Mouse (Mus musculus): Measurements from ENCODE around the gene Itpr2. TPM values are rescaled to one million over a fixed set of nuclear protein-coding genes. Genes with fewer than 3 reads are reported as not detected.

Itpr2 gene
- polyA plus RNA-seq (2015; fragmentation: Nextera tagmentation; extraction: Ambion mirVana): 39.4 and 49.4 TPM in 2 replicates

DNA sequence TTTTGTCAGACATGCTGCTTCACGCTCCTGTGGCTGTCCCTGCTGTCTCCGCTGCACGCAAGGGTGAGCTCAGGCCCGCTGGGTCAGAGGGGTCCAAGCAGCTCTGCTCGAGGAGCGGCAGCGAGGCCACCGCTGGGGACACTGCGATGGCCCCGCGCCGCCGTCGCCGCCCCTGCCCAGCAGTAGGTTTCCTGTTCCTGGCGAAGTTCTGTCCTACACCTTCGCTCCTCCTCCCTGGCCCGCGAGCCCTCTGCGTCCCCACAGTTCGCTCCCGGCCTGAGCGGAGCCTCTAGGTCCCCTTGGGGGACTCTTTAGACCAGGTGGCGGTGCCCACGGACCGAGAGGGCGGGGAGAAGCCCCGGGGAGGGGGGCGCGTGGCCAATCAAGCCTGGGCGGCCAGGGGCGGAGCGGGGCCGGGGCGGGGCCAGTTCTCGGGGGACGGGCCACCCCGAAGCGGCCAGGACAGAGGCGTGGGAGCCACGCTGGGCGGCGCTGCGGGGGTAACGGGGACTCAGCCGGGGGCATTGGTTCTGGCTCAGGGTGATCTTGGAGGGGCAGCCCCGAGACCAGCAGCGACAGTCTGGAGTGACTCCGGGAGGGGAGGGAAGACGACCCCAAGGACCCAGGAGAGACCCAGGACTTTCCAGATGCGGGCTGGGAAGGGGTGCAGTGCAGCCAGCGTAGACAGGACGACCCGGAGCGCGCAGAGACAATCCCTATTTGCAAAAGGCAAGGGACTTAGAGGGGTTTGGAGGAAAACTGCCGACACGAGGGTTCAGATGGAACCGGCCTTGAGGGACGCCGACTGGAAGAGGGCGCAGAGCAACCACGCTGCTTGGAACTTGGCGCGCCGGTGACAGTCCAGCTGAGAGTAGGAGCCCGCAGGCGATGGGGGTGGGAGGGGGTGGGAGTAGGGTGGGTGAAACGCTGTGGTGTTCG is at the start of gene Itpr2:
TSS of gene Itpr2 (minus strand) at position 358 of the 939 bp plus-strand sequence.
- under 1% methylated on average over 68 of the region's 70 CpGs for WGBS
- peak; percentile 96 for ATAC-seq (replicated peaks; ENCODE audit: extremely low read depth, insufficient read depth, low FRiP score)
- Histone ChIP-seq H3K27ac (ENCODE audit: low read length) (peak within 1 kb of the TSS; percentile 94), H3K4me3 (ENCODE audit: low read length) (peak within 1 kb of the TSS; percentile 85), H3K9ac (ENCODE audit: low read length) (peak within 1 kb of the TSS; percentile 97), H3K36me3 (ENCODE audit: control insufficient read depth, insufficient read depth) (no peaks in the 10 kb centered on the region), H3K4me2 (ENCODE audit: low read depth, low read length) (peak within 1 kb of the TSS; percentile 95), H3K27me3 (ENCODE audit: control insufficient read depth, insufficient read depth, low read length) (no peaks in the 10 kb centered on the region), H3K9me3 (replicated peaks; ENCODE audit: control insufficient read depth, low read length) (no peaks in the 10 kb centered on the region), H3K4me1 (ENCODE audit: control insufficient read depth, insufficient read depth, low read length) (peaks cover 31% of the 10 kb centered on the region)

DNA sequence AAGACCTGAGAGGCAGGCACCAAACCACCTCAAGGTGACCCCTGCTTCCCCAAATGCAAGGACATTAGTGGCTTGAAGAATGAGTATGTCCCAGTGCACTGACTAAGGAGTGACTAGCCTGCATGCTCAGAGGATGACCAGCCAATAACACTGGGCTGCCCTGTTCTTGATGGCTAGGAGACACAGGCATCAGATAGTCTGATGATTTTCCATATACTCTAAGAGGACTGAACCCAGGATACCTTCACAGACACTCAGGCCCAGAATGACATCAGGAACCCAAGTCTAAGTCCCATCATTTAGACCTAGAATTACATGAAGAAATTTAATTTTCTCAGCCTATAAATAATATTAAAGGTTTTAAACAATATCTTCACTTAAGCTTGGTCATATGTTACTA is 49.3 kb upstream of the Itpr2 start:
- no peak overlapping the region for H3K4me2 ChIP-seq (ENCODE audit: low read depth, low read length)
- H3K9me3 ChIP-seq (replicated peaks; ENCODE audit: control insufficient read depth, low read length): peaks cover 4% of the 10 kb centered on the region; the same call in 1 of the 2 replicates
- H3K27me3 ChIP-seq (ENCODE audit: control insufficient read depth, insufficient read depth, low read length): no peaks in the 10 kb centered on the region
- no peak overlapping the region for H3K4me3 ChIP-seq (ENCODE audit: low read length)
- no peak overlapping the region for H3K27ac ChIP-seq (ENCODE audit: low read length)
- no peak overlapping the region for H3K9ac ChIP-seq (ENCODE audit: low read length)
- peaks cover 60% of the 10 kb centered on the region for H3K36me3 ChIP-seq (ENCODE audit: control insufficient read depth, insufficient read depth)
- no peak for ATAC-seq (replicated peaks; ENCODE audit: extremely low read depth, insufficient read depth, low FRiP score)
- no peaks in the 10 kb centered on the region for H3K4me1 ChIP-seq (ENCODE audit: control insufficient read depth, insufficient read depth, low read length)

DNA sequence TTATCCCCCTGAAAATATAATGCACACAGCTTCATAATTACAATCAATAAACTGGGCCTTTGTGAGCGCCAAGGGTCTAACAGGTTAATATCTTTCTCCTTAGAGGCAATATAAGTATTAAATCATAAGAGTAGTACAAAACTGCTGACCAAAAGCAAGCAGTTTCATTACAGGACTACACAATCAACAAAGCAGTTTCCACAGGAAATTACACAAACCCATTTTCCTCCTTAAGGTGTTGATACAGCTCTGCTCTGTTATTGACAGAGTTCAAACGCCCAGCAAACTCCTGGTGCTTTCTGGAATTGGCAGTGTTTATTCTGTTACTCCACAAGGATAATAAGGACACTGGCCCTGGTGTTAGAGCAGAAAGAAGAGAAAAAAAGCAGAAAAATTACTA is 48.4 kb upstream of the Itpr2 start:
- Histone ChIP-seq H3K27me3 (ENCODE audit: control insufficient read depth, insufficient read depth, low read length) (no peaks in the 10 kb centered on the region), H3K4me3 (ENCODE audit: low read length) (no peak overlapping the region), H3K9me3 (replicated peaks; ENCODE audit: control insufficient read depth, low read length) (no peaks in the 10 kb centered on the region), H3K9ac (ENCODE audit: low read length) (no peak overlapping the region), H3K36me3 (ENCODE audit: control insufficient read depth, insufficient read depth) (peaks cover 52% of the 10 kb centered on the region), H3K4me1 (ENCODE audit: control insufficient read depth, insufficient read depth, low read length) (no peaks in the 10 kb centered on the region), H3K27ac (ENCODE audit: low read length) (no peak overlapping the region), H3K4me2 (ENCODE audit: low read depth, low read length) (no peak overlapping the region)
- 75% methylated on average over 2 of the region's 2 CpGs for WGBS
- no peak for ATAC-seq (replicated peaks; ENCODE audit: extremely low read depth, insufficient read depth, low FRiP score)

DNA sequence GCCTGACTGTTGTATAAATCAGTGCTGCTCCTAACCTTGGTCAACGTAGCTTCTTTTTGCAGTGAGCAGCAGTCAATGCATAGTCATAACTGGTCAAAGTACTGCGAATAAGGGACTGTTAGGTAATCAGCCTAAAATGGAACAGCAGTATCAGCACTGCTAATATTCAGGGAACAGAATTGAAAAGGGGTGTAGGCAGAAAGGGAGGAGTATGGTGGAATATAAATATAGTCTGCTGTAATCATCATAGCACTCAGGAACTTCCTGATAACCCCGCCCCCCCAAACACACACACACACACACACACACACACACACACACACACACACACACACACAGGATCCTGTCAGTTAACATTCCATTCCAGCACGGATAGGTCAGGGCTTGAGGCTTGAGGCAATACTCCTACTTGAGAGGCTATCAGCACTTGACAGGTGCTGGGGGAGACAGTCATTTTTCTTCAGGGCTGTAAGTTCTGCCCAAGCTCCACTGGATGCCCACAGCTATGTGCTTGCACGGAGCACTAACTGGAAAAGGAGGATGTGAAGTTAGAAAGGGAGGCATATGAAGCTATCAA is 43.4 kb upstream of the Itpr2 start:
- H3K4me2 ChIP-seq (ENCODE audit: low read depth, low read length): peak overlapping the region; percentile 34; the same call in 1 of the 2 replicates
- peaks cover 13% of the 10 kb centered on the region for H3K4me1 ChIP-seq (ENCODE audit: control insufficient read depth, insufficient read depth, low read length)
- no peaks in the 10 kb centered on the region for H3K27me3 ChIP-seq (ENCODE audit: control insufficient read depth, insufficient read depth, low read length)
- H3K27ac ChIP-seq (ENCODE audit: low read length): peak overlapping the region; percentile 93
- peaks cover 21% of the 10 kb centered on the region for H3K36me3 ChIP-seq (ENCODE audit: control insufficient read depth, insufficient read depth)
- no peak overlapping the region for H3K4me3 ChIP-seq (ENCODE audit: low read length)
- H3K9me3 ChIP-seq (replicated peaks; ENCODE audit: control insufficient read depth, low read length): no peaks in the 10 kb centered on the region
- peak; percentile 89 for ATAC-seq (replicated peaks; ENCODE audit: extremely low read depth, insufficient read depth, low FRiP score)
- peak overlapping the region; percentile 49 for H3K9ac ChIP-seq (ENCODE audit: low read length)
- WGBS: 36% methylated on average over 5 of the region's 5 CpGs

DNA sequence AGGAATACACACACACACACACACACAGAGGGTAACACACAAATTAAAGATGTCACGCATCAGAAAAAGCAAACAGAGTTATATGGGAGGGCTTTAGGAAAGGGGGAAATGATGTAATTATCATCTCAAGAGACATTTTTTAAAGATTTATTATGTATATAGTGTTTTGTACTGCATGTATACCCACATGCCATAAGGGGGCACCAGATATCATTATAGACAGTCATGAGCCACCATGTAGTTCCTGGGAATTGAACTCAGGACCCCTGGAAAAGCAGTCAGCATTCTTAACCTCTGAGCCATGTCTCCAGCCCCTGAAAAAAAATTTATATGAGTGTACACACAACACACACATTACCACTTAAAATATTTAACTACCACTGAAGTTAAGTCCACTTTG is 42.6 kb upstream of the Itpr2 start:
- Histone ChIP-seq H3K27me3 (ENCODE audit: control insufficient read depth, insufficient read depth, low read length) (no peaks in the 10 kb centered on the region), H3K4me3 (ENCODE audit: low read length) (no peak overlapping the region), H3K4me2 (ENCODE audit: low read depth, low read length) (peak overlapping the region; percentile 34; the same call in 1 of the 2 replicates), H3K9me3 (replicated peaks; ENCODE audit: control insufficient read depth, low read length) (no peaks in the 10 kb centered on the region), H3K9ac (ENCODE audit: low read length) (peak overlapping the region; percentile 49), H3K36me3 (ENCODE audit: control insufficient read depth, insufficient read depth) (peaks cover 17% of the 10 kb centered on the region), H3K4me1 (ENCODE audit: control insufficient read depth, insufficient read depth, low read length) (peaks cover 13% of the 10 kb centered on the region), H3K27ac (ENCODE audit: low read length) (peak overlapping the region; percentile 93)
- WGBS: 83% methylated on average over 1 of the region's 1 CpGs
- no peak for ATAC-seq (replicated peaks; ENCODE audit: extremely low read depth, insufficient read depth, low FRiP score)

DNA sequence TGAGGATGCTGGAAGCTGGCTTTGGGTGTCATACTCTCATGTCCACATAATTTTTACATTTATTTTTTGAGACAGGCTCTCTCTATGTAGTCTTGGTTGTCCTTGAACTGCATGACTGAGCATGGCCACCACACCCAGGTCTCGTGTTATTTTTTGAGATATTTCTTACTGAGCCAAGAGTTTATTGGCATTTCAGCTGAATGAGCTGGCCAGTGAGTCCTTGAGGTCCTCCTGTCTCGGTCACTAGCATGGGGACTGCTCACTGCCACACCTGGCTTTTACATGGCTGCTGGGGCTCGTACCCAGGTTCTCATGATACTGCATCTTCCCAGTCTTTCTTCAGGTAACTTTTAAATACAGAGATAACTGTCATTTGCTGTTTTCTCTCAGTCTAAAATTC is 38.4 kb upstream of the Itpr2 start:
- ATAC-seq (replicated peaks; ENCODE audit: extremely low read depth, insufficient read depth, low FRiP score): no peak
- Histone ChIP-seq H3K27ac (ENCODE audit: low read length) (no peak overlapping the region), H3K36me3 (ENCODE audit: control insufficient read depth, insufficient read depth) (no peaks in the 10 kb centered on the region), H3K27me3 (ENCODE audit: control insufficient read depth, insufficient read depth, low read length) (no peaks in the 10 kb centered on the region), H3K9ac (ENCODE audit: low read length) (no peak overlapping the region), H3K4me3 (ENCODE audit: low read length) (no peak overlapping the region), H3K4me1 (ENCODE audit: control insufficient read depth, insufficient read depth, low read length) (peaks cover 27% of the 10 kb centered on the region), H3K9me3 (replicated peaks; ENCODE audit: control insufficient read depth, low read length) (peaks cover 5% of the 10 kb centered on the region), H3K4me2 (ENCODE audit: low read depth, low read length) (no peak overlapping the region)
- 85% methylated on average over 3 of the region's 3 CpGs for WGBS

DNA sequence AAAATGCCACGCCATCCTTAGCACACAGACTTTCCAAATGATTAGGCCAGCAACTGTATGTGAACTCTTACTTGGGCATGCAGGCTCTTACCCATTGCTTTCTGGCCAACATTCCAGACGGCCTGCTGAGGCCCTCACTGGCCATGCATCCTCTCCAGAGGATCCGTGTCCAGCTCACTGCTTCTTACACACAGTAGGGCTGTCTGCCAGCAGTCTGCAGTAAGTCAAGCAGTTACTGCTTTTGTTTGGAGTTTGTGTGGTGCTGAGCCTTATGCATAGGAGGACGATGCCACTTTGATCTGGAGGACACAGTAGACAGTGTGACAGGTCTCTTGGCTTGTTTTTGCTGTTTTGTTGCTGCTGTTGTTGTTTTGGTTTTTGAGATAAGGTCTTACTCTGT is 36.6 kb upstream of the Itpr2 start:
- Histone ChIP-seq H3K4me2 (ENCODE audit: low read depth, low read length) (no peak overlapping the region), H3K4me3 (ENCODE audit: low read length) (no peak overlapping the region), H3K36me3 (ENCODE audit: control insufficient read depth, insufficient read depth) (no peaks in the 10 kb centered on the region), H3K27me3 (ENCODE audit: control insufficient read depth, insufficient read depth, low read length) (no peaks in the 10 kb centered on the region), H3K27ac (ENCODE audit: low read length) (peak overlapping the region; percentile 68), H3K4me1 (ENCODE audit: control insufficient read depth, insufficient read depth, low read length) (peaks cover 14% of the 10 kb centered on the region), H3K9ac (ENCODE audit: low read length) (no peak overlapping the region), H3K9me3 (replicated peaks; ENCODE audit: control insufficient read depth, low read length) (peaks cover 5% of the 10 kb centered on the region)
- ATAC-seq (replicated peaks; ENCODE audit: extremely low read depth, insufficient read depth, low FRiP score): peak; percentile 18; the same call in 1 of the 2 replicates
- WGBS: 35% methylated on average over 4 of the region's 4 CpGs

DNA sequence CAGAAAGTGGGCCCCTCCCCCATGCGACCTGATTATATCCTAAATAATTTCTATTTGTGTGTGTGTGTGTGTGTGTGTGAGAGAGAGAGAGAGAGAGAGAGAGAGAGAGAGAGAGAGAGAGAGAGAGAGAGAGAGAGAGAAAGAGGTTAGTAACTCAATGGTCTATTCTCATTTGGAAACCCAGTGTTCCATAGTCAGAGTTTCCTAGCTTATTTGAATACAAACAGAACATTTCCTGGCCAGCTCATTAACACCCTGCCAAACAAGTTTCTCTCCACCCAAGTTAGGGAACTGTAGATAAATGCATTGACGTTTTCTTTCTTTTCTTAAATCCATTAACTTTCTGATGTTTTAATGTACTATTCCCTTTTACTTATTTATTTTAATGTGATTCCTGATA is 36.0 kb upstream of the Itpr2 start:
- H3K36me3 ChIP-seq (ENCODE audit: control insufficient read depth, insufficient read depth): no peaks in the 10 kb centered on the region
- H3K4me3 ChIP-seq (ENCODE audit: low read length): no peak overlapping the region
- 57% methylated on average over 2 of the region's 2 CpGs for WGBS
- no peak overlapping the region for H3K4me2 ChIP-seq (ENCODE audit: low read depth, low read length)
- peaks cover 5% of the 10 kb centered on the region for H3K9me3 ChIP-seq (replicated peaks; ENCODE audit: control insufficient read depth, low read length)
- H3K9ac ChIP-seq (ENCODE audit: low read length): no peak overlapping the region
- H3K27me3 ChIP-seq (ENCODE audit: control insufficient read depth, insufficient read depth, low read length): no peaks in the 10 kb centered on the region
- ATAC-seq (replicated peaks; ENCODE audit: extremely low read depth, insufficient read depth, low FRiP score): no peak
- H3K4me1 ChIP-seq (ENCODE audit: control insufficient read depth, insufficient read depth, low read length): peaks cover 14% of the 10 kb centered on the region
- peak overlapping the region; percentile 64 for H3K27ac ChIP-seq (ENCODE audit: low read length)

DNA sequence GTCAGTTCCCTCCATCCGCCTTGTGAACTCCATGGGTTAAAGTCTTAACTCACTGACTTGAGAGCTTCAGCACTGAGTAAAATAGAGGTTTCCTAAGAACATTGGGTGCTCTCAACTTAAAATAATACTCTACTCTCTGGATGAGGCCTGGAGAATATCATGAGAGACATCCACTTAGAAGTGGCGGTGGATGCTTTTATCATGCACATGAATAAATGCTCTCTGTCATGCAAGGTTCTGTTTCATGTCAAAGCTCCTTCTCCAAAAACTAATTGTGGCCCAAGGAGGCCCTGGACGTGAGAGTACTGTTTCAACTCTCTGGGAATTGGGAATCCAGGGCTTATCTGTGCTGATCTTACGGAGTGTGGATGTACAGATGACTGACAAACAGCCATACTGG is 35.1 kb upstream of the Itpr2 start:
- Histone ChIP-seq H3K4me1 (ENCODE audit: control insufficient read depth, insufficient read depth, low read length) (peaks cover 14% of the 10 kb centered on the region), H3K9me3 (replicated peaks; ENCODE audit: control insufficient read depth, low read length) (peaks cover 5% of the 10 kb centered on the region), H3K4me2 (ENCODE audit: low read depth, low read length) (no peak overlapping the region), H3K4me3 (ENCODE audit: low read length) (no peak overlapping the region), H3K9ac (ENCODE audit: low read length) (no peak overlapping the region), H3K27ac (ENCODE audit: low read length) (peak overlapping the region; percentile 64), H3K27me3 (ENCODE audit: control insufficient read depth, insufficient read depth, low read length) (no peaks in the 10 kb centered on the region), H3K36me3 (ENCODE audit: control insufficient read depth, insufficient read depth) (no peaks in the 10 kb centered on the region)
- 57% methylated on average over 4 of the region's 4 CpGs for WGBS
- ATAC-seq (replicated peaks; ENCODE audit: extremely low read depth, insufficient read depth, low FRiP score): no peak
